Mouse (Mus musculus) kidney, embryonic 14.5 days (tissue): Measurements from ENCODE around the gene Olfr1020. TPM values are rescaled to one million over a fixed set of nuclear protein-coding genes. Genes with fewer than 3 reads are reported as not detected.

Experiments
- ATAC-seq: fragments of 200-750 bp; cut with Nextera tagmentation; 2 replicates; pipeline ENCODE4 v1.8.0; 2017; ENCODE audit warnings: moderate number of reproducible peaks, mild to moderate bottlenecking, moderate TSS enrichment, moderate library complexity; ENCODE audit not compliant: low FRiP score, low TSS enrichment
- H3K27ac ChIP-seq: fragments of 300-500 bp; sonication (generic); 2 replicates; pipeline ENCODE4 v1.5.1; 2014; ENCODE audit warnings: low read depth, mild to moderate bottlenecking, low read length, moderate library complexity, mixed read lengths
- H3K27me3 ChIP-seq: fragments of 300-500 bp; sonication (generic); 2 replicates; pipeline ENCODE4 v1.6.1; 2014; ENCODE audit warnings: mild to moderate bottlenecking, low read length; ENCODE audit not compliant: control insufficient read depth, insufficient read depth
- H3K36me3 ChIP-seq: fragments of 300-500 bp; sonication (generic); 2 replicates; pipeline ENCODE4 v1.6.1; 2014; ENCODE audit warnings: low read length, mixed read lengths; ENCODE audit not compliant: control insufficient read depth, insufficient read depth
- H3K4me1 ChIP-seq: fragments of 300-500 bp; sonication (generic); 2 replicates; pipeline ENCODE4 v1.6.1; 2014; ENCODE audit warnings: low read length, mixed read lengths; ENCODE audit not compliant: control insufficient read depth, insufficient read depth
- H3K4me2 ChIP-seq: fragments of 300-500 bp; sonication (generic); replicated peaks from 2 replicates; pipeline ENCODE4 v1.6.1; 2014; ENCODE audit warnings: low read depth, mild to moderate bottlenecking, low read length
- H3K4me3 ChIP-seq: fragments of 300-500 bp; sonication (generic); 2 replicates; pipeline ENCODE4 v1.5.1; 2014; ENCODE audit warnings: mild to moderate bottlenecking, low read length
- H3K9ac ChIP-seq: fragments of 300-500 bp; sonication (generic); 2 replicates; pipeline ENCODE4 v1.6.1; 2014; ENCODE audit warnings: low read depth, mild to moderate bottlenecking, low read length, moderate library complexity
- H3K9me3 ChIP-seq: fragments of 300-500 bp; sonication (generic); 2 replicates; pipeline ENCODE4 v1.6.1; 2016; ENCODE audit warnings: low read length; ENCODE audit not compliant: control insufficient read depth
- WGBS: fragments of 180-500 bp; shearing (Covaris S2); extraction: QIAGEN DNeasy Blood & Tissue Kit; methylation state at CpG from one replicate; pipeline ENCODE4 v1.1.7; 2014; 5-methylcytosine and 5-hydroxymethylcytosine counted together
- polyA plus RNA-seq: library from polyadenylated mRNA; unstranded; fragments of >200 nt; fragmentation: Nextera tagmentation; extraction: Ambion mirVana; gene quantifications from 2 replicates; pipeline ENCODE4 v1.2.1, GENCODE M21; 2014

The Olfr1020 gene
- polyA plus RNA-seq: not detected in 2 replicates

- no peak within 1 kb of the TSS for H3K27ac ChIP-seq
- H3K36me3 ChIP-seq: no peaks in the 10 kb centered on the region
- no peak within 1 kb of the TSS for H3K4me3 ChIP-seq
- ATAC-seq: no peak
- no peaks in the 10 kb centered on the region for H3K4me1 ChIP-seq
- no peak within 1 kb of the TSS for H3K9ac ChIP-seq
- no peaks in the 10 kb centered on the region for H3K9me3 ChIP-seq
- H3K27me3 ChIP-seq: no peaks in the 10 kb centered on the region
- H3K4me2 ChIP-seq: no peak within 1 kb of the TSS
- WGBS: 84% methylated on average over 1 of the region's 1 CpGs
These were observed at the start of gene Olfr1020 for GRCm38 (mm10) chr2:85846730-85847129. Gene Olfr1020 (plus strand): TSS chr2:85847030.

DNA sequence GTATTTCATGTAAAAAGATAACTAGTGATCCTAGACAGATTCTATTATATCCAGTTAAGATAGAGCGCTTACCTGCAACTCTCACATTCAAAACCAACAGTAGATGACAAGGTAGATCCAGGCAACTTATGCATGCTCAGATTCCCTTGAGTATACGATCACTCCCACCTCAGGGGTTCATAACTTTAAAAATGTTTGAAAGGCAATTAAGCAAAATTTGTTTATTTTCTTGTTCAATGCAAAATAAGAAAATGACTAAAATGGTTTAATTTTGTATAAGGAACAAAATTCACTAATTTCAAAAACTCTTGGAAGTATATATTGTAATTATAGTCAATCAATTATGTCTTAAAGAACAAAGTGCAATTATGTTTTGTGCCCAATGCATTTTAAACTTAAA, 44.4 kb upstream of the Olfr1020 start, which contains the start of gene Olfr1016:
TSS of gene Olfr1016 (minus strand) at position 101 of the 400 bp plus-strand sequence.
- H3K9ac ChIP-seq: no peak within 1 kb of the TSS
- H3K4me1 ChIP-seq: no peaks in the 10 kb centered on the region
- 91% methylated on average over 2 of the region's 2 CpGs for WGBS
- no peak within 1 kb of the TSS for H3K4me3 ChIP-seq
- no peaks in the 10 kb centered on the region for H3K36me3 ChIP-seq
- no peaks in the 10 kb centered on the region for H3K9me3 ChIP-seq
- no peak within 1 kb of the TSS for H3K27ac ChIP-seq
- no peaks in the 10 kb centered on the region for H3K27me3 ChIP-seq
- no peak for ATAC-seq
- H3K4me2 ChIP-seq: no peak within 1 kb of the TSS

DNA sequence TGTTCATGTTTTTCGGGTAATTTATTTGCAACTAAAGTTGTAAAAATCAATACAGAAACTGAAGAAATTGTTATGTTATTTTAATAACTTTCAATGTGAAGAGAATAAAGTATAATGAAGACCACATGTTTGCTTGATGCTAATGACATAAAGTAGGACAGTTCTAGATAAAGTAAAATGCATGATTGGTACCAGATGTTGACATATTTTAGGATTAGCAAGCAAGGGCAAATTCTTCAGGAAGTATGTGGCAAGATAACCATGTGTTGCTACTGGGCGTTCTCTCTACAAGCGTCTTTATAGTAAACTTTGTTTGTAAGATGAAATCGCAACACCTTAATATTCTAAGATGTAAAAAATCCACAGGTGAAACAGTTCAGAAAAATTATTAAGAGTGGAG, 42.3 kb upstream of the Olfr1020 start:
- Histone ChIP-seq H3K9ac (no peak overlapping the region), H3K36me3 (no peaks in the 10 kb centered on the region), H3K4me1 (no peaks in the 10 kb centered on the region), H3K27me3 (no peaks in the 10 kb centered on the region), H3K4me3 (no peak overlapping the region), H3K27ac (no peak overlapping the region), H3K9me3 (no peaks in the 10 kb centered on the region), H3K4me2 (no peak overlapping the region)
- 79% methylated on average over 4 of the region's 4 CpGs for WGBS
- no peak for ATAC-seq

GRCm38 (mm10) chr2:85818179-85818578, 28.7 kb upstream of the Olfr1020 start, which contains the start of gene Olfr1018:
Gene Olfr1018 (plus strand): TSS chr2:85818479.
- H3K4me3 ChIP-seq: no peak within 1 kb of the TSS

DNA sequence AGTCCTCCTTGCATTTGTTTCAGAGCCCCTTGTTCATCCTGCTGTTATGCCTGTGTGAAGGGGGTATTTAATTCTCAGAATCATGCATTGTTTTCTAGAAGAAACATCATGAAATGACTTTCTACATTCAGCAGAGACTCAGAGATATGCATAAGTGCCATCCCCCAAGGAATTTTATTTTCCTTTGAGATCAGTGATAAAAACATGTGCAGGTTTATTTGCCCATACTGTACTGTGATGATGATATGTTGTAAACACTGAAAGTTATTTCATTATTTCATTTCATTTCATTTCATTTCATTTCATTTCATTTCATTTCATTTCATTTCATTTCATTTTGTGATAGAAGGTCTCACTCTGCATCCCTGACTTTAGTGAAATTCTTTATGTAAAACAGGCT, 1.4 kb upstream of the Olfr1020 start, which contains the start of gene Olfr1019:
TSS of gene Olfr1019 (minus strand) at position 101 of the 400 bp plus-strand sequence.
- H3K9me3 ChIP-seq: no peaks in the 10 kb centered on the region
- no peak within 1 kb of the TSS for H3K4me3 ChIP-seq
- no peak within 1 kb of the TSS for H3K27ac ChIP-seq
- no peak within 1 kb of the TSS for H3K4me2 ChIP-seq
- ATAC-seq: no peak
- H3K4me1 ChIP-seq: no peaks in the 10 kb centered on the region
- H3K27me3 ChIP-seq: no peaks in the 10 kb centered on the region
- no peaks in the 10 kb centered on the region for H3K36me3 ChIP-seq
- H3K9ac ChIP-seq: no peak within 1 kb of the TSS

More at GRCm38 (mm10) chr2:85818179-85818578, 28.7 kb upstream of the Olfr1020 start, which contains the start of gene Olfr1018:
- Histone ChIP-seq H3K9me3 (no peaks in the 10 kb centered on the region), H3K9ac (no peak within 1 kb of the TSS), H3K4me1 (no peaks in the 10 kb centered on the region), H3K36me3 (no peaks in the 10 kb centered on the region), H3K27ac (no peak within 1 kb of the TSS), H3K4me2 (no peak within 1 kb of the TSS), H3K27me3 (no peaks in the 10 kb centered on the region)
- no peak for ATAC-seq

DNA sequence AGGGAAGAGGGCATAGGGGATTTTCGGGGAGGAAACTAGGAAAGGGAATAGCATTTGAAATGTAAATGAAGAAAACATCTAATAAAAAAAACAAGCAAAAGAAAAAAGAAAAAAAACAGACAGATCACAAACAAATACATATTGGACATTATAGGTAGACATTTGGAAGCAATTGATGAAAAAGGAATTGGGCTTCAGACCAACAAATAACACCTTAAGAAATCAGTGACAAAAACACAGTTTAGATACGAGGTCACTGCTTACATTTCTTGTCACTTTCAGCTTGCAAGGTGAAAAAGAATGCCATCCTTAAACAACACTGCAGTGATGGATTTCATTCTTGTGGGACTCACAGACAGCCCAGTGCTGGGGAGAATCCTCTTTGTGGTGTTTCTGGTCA, 21.5 kb downstream of the Olfr1020 start, which contains the start of gene Olfr1022:
TSS of gene Olfr1022 (plus strand) at position 301 of the 400 bp plus-strand sequence.
- no peak within 1 kb of the TSS for H3K4me2 ChIP-seq
- 56% methylated on average over 2 of the region's 2 CpGs for WGBS
- no peak within 1 kb of the TSS for H3K4me3 ChIP-seq

GRCm38 (mm10) chr2:85885340-85885739, 38.5 kb downstream of the Olfr1020 start, which contains the start of gene Olfr1023:
Gene Olfr1023 (plus strand): TSS chr2:85885640.
- H3K9me3 ChIP-seq: no peaks in the 10 kb centered on the region
- no peak within 1 kb of the TSS for H3K4me3 ChIP-seq
- WGBS: 77% methylated on average over 2 of the region's 2 CpGs
- no peak for ATAC-seq
- no peaks in the 10 kb centered on the region for H3K27me3 ChIP-seq
- H3K4me2 ChIP-seq: no peak within 1 kb of the TSS
- no peak within 1 kb of the TSS for H3K27ac ChIP-seq
- no peaks in the 10 kb centered on the region for H3K4me1 ChIP-seq
- H3K9ac ChIP-seq: no peak within 1 kb of the TSS
- no peaks in the 10 kb centered on the region for H3K36me3 ChIP-seq

More for the DNA sequence above, 21.5 kb downstream of the Olfr1020 start, which contains the start of gene Olfr1022:
- H3K9ac ChIP-seq: no peak within 1 kb of the TSS
- ATAC-seq: no peak
- H3K36me3 ChIP-seq: no peaks in the 10 kb centered on the region
- no peaks in the 10 kb centered on the region for H3K9me3 ChIP-seq
- H3K27me3 ChIP-seq: no peaks in the 10 kb centered on the region
- H3K27ac ChIP-seq: no peak within 1 kb of the TSS
- H3K4me1 ChIP-seq: no peaks in the 10 kb centered on the region

Other genes starting within 250 kb of the Olfr1020 start
- gene Olfr1000, start 235.1 kb upstream of the Olfr1020 start, polyA plus RNA-seq: not detected in 2 replicates
- not detected in 2 replicates for gene Olfr1002, start 196.3 kb upstream of the Olfr1020 start, polyA plus RNA-seq
- gene Olfr154, start 182.6 kb upstream of the Olfr1020 start, polyA plus RNA-seq: not detected in 2 replicates
- not detected in 2 replicates for gene Olfr1006, start 168.3 kb upstream of the Olfr1020 start, polyA plus RNA-seq
- gene Olfr1008, start 157.6 kb upstream of the Olfr1020 start, polyA plus RNA-seq: not detected in 2 replicates
- not detected in 2 replicates for gene Olfr1009, start 131.6 kb upstream of the Olfr1020 start, polyA plus RNA-seq
- not detected in 2 replicates for gene Olfr1012, start 84.3 kb upstream of the Olfr1020 start, polyA plus RNA-seq
- not detected in 2 replicates for gene Olfr1013, start 79.9 kb upstream of the Olfr1020 start, polyA plus RNA-seq
- not detected in 2 replicates for gene Olfr1014, start 74.3 kb upstream of the Olfr1020 start, polyA plus RNA-seq
- gene Olfr1015, start 65.0 kb upstream of the Olfr1020 start, polyA plus RNA-seq: not detected in 2 replicates
- gene Olfr1016, start 44.5 kb upstream of the Olfr1020 start, polyA plus RNA-seq: not detected in 2 replicates
- gene Olfr1018, start 28.6 kb upstream of the Olfr1020 start, polyA plus RNA-seq: not detected in 2 replicates
- not detected in 2 replicates for gene Olfr1019, start 1.5 kb upstream of the Olfr1020 start, polyA plus RNA-seq
- gene Olfr1022, start 21.6 kb downstream of the Olfr1020 start, polyA plus RNA-seq: not detected in 2 replicates
- gene Olfr1023, start 38.6 kb downstream of the Olfr1020 start, polyA plus RNA-seq: not detected in 2 replicates
- gene Olfr1024, start 58.0 kb downstream of the Olfr1020 start, polyA plus RNA-seq: not detected in 2 replicates
- not detected in 2 replicates for gene Olfr1025-ps1, start 68.2 kb downstream of the Olfr1020 start, polyA plus RNA-seq
- gene Olfr1026, start 74.5 kb downstream of the Olfr1020 start, polyA plus RNA-seq: not detected in 2 replicates
- not detected in 2 replicates for gene Olfr1028, start 103.4 kb downstream of the Olfr1020 start, polyA plus RNA-seq
- not detected in 2 replicates for gene Olfr1029, start 126.9 kb downstream of the Olfr1020 start, polyA plus RNA-seq
- gene Olfr1030, start 132.2 kb downstream of the Olfr1020 start, polyA plus RNA-seq: not detected in 2 replicates
- not detected in 2 replicates for gene Olfr1031, start 143.3 kb downstream of the Olfr1020 start, polyA plus RNA-seq
- gene Olfr1032, start 158.5 kb downstream of the Olfr1020 start, polyA plus RNA-seq: not detected in 2 replicates
- gene Olfr1033, start 173.6 kb downstream of the Olfr1020 start, polyA plus RNA-seq: 1.3 and 3.2 TPM in 2 replicates
- gene Olfr1034, start 198.8 kb downstream of the Olfr1020 start, polyA plus RNA-seq: 0.17 TPM in 1 of 2 replicates, not detected in the other
- not detected in 2 replicates for gene Olfr1036, start 227.0 kb downstream of the Olfr1020 start, polyA plus RNA-seq
- gene Olfr1037, start 240.4 kb downstream of the Olfr1020 start, polyA plus RNA-seq: not detected in 2 replicates